Mouse (Mus musculus) ovary, adult 10 weeks (tissue): ENCODE measurements around the gene Polr2g. TPM values are rescaled to one million over a fixed set of nuclear protein-coding genes. Genes with fewer than 3 reads are reported as not detected.

Experiments
- polyA plus RNA-seq: library from polyadenylated mRNA; stranded (reverse); fragments of 350-450 nt; fragmentation: Illumina TruSeq; extraction: RNeasy Lipid Tissue Mini Kit (QIAGEN cat#74804); gene quantifications from one replicate; pipeline ENCODE4 v1.2.3, GENCODE M21; 2014

Gene Polr2g
- 64.4 TPM for polyA plus RNA-seq

DNA sequence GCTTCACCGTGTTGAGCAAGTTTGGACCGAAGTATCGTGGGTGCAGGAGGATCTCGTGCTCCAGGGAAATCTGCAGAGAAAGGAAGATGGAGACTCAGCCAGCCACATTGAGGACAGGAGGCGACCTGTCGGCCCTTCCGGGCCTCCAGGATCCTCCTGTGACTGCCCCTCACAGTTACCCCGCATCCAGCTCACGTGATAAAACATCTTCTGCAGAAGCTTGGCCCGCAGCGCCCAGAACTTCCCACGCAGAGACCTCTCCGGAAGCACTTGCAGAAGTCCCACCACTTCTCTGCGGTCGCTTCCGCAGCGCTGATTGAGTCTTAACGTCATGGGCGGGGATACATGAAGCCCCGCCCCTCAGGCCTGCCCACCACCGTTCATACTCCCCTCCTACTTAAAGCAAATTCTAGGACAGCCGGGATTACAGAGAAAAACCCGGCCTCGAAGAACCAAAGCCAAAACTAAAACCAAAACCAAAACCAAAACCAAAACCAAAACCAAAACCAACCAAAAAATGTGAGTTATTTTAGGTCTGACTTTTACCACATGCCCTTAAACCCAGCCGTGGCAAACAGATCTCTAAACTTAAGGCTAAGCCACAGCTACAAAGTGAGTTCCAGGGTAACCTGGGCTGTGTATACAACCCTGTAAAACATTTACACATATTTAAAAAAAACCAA lies at the start of gene Polr2g:
Polr2g (minus strand) TSS at position 314 of the 683 bp plus-strand sequence.

DNA sequence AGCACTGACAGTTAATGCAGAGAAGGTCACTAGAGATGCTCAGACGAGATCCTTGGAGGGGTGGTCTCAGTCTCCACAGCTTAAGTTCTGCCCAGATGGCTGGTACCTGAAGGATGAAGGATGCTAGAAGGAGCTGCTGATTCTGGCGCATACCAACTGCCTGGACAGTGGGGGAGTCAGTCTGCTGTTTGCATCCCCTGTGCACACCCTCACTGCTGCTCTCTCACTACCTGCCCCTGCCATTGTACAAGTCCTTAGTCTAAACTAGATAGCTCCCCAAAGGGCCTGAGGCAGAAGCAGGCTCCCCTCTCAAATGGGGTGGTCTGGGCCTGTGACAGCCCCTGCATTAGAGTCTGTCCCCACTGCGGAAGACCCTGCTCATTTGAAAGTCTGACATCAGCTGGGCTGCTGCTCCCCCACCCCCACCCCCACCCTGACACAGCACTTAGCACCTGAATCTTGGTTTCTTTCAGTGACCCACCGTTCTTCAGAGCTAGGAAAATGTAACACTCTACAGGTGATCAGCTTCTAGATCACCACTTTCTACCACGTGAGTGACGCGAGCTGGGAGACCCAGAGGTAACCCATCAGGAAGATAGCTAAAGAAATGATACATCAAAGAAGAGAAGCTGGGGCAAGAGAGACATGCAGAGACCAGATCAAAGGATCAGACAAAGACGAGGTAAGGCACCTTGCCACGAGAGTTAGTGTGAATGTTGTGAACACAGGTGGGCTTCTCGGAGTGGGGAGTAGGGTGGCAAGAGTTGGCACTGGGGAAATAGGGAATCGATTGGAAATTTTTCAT lies 40.9 kb upstream of the Polr2g start, which contains the start of gene Gng3:
Gng3 (minus strand) TSS at position 92 of the 805 bp plus-strand sequence.

DNA sequence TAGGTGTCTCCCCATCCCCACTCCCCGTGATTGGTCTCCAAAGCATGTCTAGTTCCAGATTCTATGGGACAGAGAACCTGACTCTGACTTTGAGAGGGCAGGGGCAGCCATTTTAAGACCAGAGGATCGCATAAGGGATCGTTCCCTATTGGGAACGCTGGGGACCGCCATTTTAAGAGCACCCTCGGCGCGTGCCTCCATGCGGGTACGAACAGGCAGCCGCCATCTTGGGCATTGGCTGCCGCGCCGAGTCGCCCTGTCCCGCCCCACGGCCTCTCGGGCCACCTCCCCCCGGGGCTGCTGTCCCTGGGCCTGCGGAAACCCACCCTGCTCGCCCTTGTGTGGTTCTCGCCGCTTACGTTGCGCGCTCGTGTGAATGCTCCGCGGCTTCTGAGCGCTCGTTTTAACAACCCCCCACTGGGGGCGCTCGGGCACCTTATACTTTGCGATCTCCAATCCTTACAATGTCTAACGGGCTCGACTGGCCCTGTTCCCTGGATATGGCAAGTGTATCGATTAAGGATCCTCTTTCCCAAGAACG lies 38.9 kb upstream of the Polr2g start, which contains the start of gene Bscl2:
Bscl2 (plus strand) TSS at position 217 of the 541 bp plus-strand sequence.

DNA sequence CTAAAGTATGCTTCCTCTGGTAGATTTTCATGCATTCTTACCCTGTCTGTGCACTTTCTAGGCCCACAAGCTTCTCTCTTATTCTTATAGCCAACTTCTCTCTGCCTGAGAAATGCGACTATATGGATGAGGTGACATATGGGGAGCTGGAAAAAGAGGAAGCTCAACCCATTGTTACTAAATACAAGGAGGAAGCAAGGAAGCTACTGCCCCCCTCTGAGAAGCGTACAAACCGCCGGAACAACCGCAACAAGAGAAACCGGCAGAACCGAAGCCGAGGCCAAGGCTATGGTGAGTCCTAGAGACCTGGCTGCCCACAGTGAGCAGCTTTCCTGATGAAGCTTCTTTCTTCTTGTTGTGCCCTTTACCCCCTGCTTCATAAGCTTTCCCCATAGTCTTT lies 31.3 kb upstream of the Polr2g start, which contains the start of gene AC129217.1:
AC129217.1 (plus strand) TSS at position 114 of the 400 bp plus-strand sequence.

DNA sequence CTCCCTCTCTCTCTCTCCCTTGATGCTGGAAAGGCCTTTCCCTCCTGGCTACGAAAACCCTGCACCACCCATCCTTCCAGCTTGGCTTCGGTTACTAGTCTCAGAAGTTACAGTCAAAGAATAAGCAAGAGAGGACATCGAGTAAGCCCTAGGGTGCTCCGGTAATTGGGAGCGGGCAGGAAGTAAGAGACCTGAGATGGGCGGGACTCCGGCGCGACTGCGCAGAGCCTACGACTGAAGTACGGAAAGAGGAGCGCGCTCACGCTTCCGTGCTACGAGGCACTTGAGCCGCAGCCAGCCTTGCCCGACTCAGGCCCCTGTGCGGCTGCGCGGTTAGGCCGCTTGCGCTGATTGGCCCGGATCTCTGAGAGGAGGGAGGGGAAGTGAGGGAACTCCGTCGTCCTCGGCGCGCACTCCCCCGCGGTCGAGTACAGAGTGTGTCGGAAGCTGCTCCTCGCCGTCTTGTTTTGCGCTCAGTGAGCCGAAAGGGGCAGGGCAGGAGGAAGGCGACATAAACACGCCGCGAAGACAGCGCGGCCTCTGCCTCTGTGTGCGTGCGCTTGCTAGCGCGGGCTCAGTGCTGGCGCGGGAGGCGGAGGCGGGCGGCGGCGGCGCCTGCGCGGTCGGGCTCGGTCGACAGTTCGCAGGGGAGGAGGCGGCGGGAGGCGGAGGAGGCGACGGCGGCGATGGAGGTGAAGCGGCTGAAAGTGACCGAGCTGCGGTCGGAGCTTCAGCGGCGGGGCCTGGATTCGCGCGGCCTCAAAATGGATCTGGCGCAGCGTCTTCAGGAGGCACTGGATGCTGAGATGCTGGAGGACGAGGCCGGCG lies 21.4 kb upstream of the Polr2g start, which contains the start of gene Hnrnpul2:
Hnrnpul2 (plus strand) TSS at position 415 of the 828 bp plus-strand sequence.

DNA sequence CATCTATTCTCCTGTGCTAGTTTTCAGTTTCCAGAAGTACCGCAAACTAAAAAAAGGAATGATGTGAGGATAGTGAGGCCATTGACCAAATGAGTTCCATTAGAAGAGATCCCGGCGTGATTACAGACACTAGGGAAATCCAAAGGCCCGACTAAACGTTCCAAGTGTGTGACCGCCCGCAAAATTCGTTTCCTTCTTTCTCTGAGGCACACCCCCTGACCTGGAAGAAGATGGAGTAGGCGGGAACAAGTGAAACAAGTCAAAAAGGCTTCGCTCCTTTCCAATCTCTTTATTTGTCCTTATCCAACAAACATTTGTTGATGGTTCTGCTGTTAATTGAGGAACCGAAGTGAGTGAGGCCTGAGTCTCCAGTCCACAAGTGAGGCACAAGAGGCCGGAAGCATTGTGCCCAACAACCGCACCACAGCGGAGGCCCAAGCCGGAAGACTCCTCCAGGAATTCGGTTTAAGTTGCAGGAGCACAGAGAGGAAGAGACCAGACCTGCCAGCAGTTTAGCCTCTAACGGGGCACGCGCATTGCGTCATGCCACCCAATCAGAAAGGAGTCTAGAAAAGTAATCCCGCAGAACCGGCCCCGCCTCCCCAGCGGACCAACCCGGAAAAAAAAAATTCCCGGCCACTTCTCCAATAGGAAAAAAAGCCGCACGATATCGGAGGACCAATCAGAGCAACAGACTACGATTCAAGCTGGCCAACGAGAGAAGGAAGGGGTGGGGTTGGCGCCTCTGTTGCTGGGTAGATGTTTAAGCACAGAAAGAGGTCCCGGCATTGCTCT lies 20.6 kb upstream of the Polr2g start, which contains the start of gene Ttc9c:
Ttc9c (minus strand) TSS at position 533 of the 795 bp plus-strand sequence.

DNA sequence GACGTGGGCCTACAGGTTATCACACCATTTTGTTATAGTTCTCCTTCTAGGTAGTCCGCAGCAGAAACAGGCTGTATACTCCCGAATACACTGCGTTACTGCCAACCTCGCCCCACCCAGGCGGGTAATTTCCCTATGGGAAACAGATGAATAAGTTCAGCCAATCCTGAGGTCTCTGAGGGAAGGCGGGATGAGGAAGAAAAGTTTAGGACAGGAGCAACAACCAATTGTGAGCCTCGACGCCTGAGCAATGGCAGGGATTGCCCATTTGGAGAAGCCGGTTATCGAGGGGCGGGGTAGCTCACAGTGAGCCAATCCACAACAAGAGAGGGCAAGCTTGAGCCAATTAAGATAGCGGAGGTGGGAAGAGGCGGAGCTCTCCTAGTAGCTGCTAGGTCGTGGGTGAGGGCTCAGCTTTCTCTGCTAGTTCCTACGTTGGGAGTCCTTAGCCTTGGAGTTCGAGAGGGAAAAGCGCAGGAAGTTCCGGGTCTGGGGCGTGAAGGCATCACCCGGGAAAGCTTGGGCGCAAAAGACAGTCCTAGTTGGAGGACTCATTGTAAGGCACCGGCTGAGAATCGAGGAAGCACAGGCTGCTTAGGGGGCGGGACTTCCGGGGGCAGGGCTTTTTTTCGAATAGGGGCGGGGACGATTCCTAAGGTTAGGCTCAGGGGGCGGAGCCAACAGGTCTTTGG lies 3.9 kb upstream of the Polr2g start, which contains the start of gene Zbtb3:
Zbtb3 (plus strand) TSS at position 426 of the 692 bp plus-strand sequence.

DNA sequence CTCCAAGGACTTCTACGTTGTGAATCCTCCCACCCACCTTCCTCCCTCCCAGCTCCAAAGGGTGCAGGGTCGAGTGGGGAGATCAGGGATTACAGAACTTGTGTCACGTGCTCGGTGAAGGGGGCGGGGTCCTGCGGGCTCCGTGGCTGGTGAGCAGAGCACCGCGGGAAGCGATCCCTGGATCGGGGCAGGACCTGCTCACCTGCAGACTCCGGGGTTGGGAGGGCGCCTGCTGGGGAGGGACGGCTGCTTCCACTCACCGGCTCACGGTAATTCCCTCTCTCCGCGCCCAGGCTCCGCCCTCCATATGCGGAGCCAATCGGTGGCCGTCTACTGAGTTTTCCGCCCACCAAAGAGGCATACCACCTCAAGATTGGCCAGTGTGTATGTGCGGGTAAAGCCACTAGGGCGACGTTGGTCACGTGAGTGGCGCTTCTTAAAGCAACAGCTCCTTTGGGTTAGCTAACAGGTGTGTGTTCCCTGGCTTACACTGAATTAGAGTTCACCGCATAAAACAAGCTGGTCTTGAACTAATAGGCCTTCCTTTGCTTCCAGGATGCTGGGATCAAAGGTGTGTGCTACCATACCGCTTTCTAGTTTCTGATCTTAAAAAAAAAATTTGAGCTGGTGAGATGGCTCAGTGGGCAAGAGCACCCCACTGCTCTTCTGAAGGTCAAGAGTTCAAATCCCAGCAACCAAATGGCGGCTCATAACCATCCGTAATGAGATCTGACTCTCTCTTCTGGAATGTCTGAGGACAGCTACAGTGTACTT lies 12.2 kb downstream of the Polr2g start, which contains the start of gene Taf6l:
Taf6l (minus strand) TSS at position 410 of the 774 bp plus-strand sequence.

DNA sequence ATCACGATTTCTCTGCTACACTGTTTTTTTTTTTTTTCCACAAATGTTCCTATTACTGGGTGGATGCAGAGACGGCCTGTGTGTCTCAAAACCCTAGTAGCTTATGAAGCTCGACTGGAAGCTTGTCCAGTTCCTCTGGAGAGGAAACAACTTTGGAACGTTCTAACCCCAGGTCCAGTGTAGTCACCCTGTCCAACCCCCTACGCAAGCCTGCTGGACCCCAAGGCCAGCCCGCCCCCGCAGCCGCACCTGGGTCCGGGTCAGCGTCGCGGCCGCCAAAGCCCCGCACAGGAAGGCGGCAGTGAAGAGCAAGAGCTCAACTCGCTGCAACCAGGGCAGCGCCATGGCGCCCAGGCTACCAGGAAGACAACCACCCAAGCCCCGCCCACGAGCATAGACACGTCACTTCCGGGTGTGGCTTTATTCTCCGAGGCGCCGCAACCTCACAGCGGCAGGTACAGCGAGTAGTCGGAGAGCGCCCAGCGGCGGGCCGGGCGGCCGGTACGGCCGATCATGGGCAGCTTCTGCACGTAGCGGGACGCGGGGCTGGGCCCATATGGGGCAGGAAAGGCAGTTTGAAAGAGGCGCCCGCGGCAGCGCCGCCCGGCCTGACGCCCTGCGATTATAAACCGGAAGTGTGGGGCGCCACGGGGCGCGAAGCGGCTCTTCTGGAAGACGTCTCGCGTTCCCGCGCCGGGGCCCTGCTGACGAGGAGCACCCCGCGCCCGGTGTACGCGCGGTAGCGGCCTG lies 24.1 kb downstream of the Polr2g start, which contains the start of gene Tmem179b:
Tmem179b (minus strand) TSS at position 382 of the 750 bp plus-strand sequence.

DNA sequence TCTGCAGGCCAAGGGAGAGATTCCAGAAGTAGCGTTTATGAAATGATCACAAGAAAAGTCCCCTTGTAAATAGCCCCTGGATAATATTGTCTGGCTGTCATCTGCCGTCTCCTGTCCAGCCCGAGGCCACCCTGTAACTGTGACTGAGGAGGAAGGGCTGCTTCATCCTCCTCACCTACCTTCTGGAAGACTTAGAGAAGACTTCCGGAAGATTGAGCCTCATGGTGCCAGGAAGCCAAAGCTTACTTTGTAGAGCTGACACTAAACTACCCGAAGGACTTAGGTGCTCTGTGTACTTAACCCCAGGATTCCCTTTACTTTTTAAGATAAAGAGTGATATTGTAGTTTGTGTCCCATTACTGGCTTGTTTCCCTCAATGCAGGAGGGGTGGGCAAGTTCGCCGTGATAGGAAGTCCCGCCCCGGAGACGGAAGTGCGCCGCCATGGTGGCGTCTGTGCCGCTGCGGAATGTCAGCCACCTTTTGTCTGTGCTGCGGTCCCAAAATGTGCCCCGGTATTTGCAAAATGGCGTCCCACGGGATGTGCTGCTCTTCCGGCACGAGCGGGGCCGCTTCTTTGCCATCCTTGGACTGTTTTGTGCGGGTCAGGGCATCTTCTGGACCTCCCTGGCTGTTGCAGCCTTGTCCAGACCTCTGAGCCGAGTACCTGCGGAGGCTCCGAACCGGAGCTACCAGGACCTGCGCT lies 27.7 kb downstream of the Polr2g start, which contains the start of gene Tmem223:
Tmem223 (plus strand) TSS at position 430 of the 704 bp plus-strand sequence.

DNA sequence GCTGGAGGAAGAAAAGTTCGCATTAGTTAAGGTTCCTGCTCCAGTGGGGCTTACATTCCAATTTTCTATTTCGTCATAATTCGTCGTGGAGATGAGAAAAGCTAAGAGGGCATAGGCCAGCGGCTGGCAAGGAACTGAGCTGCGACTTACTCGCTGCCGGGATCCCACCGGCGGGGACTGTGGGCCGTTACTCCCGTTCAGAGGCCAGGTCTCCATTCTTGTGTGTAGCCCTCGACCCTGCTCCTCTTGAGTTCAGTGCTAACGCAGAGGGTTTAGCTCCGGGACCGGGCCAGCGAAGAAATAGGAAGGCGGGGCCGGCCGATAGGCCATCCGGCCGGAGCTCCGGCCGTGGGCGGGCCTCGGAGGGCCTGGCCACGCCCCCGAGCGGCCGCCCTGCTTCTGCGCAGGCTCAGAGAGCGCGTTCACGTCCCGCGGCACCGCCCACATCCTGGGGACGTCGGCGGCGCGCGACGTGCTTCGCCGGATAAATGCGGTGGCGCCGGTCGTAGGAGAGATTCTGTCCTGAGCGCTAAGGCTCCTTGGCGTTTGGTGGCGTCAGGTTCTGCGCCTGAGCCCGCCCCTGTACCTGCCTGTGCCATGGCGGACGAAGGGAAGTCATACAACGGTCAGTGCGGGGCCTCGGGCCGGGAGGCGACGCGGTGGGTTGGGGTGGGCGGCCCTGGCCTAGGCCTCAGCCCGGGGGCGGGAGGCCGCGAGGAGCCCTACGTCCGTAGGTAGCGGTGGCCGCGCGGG lies 41.6 kb downstream of the Polr2g start, which contains the start of gene Nxf1:
Nxf1 (plus strand) TSS at position 439 of the 753 bp plus-strand sequence.

Other genes starting within 250 kb of the Polr2g start
- not detected for gene Slc22a8, start 207.3 kb downstream of the Polr2g start, polyA plus RNA-seq
- not detected for gene Slc22a6, start 180.5 kb downstream of the Polr2g start, polyA plus RNA-seq
- gene Chrm1, start 134.8 kb downstream of the Polr2g start, polyA plus RNA-seq, result not detected
- 233 TPM for gene Slc3a2, start 75.2 kb downstream of the Polr2g start, polyA plus RNA-seq
- 11.1 TPM for gene Wdr74, start 62.8 kb downstream of the Polr2g start, polyA plus RNA-seq
- not detected for gene 1700092M07Rik, start 57.9 kb downstream of the Polr2g start, polyA plus RNA-seq
- gene Stx5a, start 57.2 kb downstream of the Polr2g start, polyA plus RNA-seq, result 65.4 TPM
- gene Nxf1, start 41.5 kb downstream of the Polr2g start, polyA plus RNA-seq, result 63.1 TPM
- gene Tmem223, start 27.6 kb downstream of the Polr2g start, polyA plus RNA-seq, result 26.6 TPM
- 29.5 TPM for gene Tmem179b, start 24.1 kb downstream of the Polr2g start, polyA plus RNA-seq
- gene Taf6l, start 12.2 kb downstream of the Polr2g start, polyA plus RNA-seq, result 1.2 TPM
- gene Zbtb3, start 4.0 kb upstream of the Polr2g start, polyA plus RNA-seq, result not detected
- gene Ttc9c, start 20.8 kb upstream of the Polr2g start, polyA plus RNA-seq, result 110 TPM
- gene Hnrnpul2, start 21.4 kb upstream of the Polr2g start, polyA plus RNA-seq, result 169 TPM
- 3.6 TPM for gene AC129217.1, start 31.2 kb upstream of the Polr2g start, polyA plus RNA-seq
- gene Bscl2, start 38.9 kb upstream of the Polr2g start, polyA plus RNA-seq, result 25.1 TPM
- 0.57 TPM for gene Gng3, start 40.6 kb upstream of the Polr2g start, polyA plus RNA-seq
- gene Lrrn4cl, start 52.2 kb upstream of the Polr2g start, polyA plus RNA-seq, result 10.2 TPM
- gene Ubxn1, start 72.9 kb upstream of the Polr2g start, polyA plus RNA-seq, result 15.6 TPM
- gene Uqcc3, start 82.3 kb upstream of the Polr2g start, polyA plus RNA-seq, result 2.8 TPM
- gene Lbhd1, start 85.2 kb upstream of the Polr2g start, polyA plus RNA-seq, result 51.7 TPM
- not detected for gene Gm49403, start 85.4 kb upstream of the Polr2g start, polyA plus RNA-seq
- gene 1810009A15Rik, start 90.3 kb upstream of the Polr2g start, polyA plus RNA-seq, result 17.4 TPM
- not detected for gene Gm49416, start 90.3 kb upstream of the Polr2g start, polyA plus RNA-seq
- gene Ints5, start 94.4 kb upstream of the Polr2g start, polyA plus RNA-seq, result 1.3 TPM
- gene Ganab, start 99.5 kb upstream of the Polr2g start, polyA plus RNA-seq, result 88.1 TPM
- gene B3gat3, start 121.8 kb upstream of the Polr2g start, polyA plus RNA-seq, result 6.5 TPM
- gene Rom1, start 130.8 kb upstream of the Polr2g start, polyA plus RNA-seq, result 0.60 TPM
- gene Eml3, start 131.0 kb upstream of the Polr2g start, polyA plus RNA-seq, result 3.0 TPM
- 93.8 TPM for gene Mta2, start 143.3 kb upstream of the Polr2g start, polyA plus RNA-seq
- gene Tut1, start 155.3 kb upstream of the Polr2g start, polyA plus RNA-seq, result 2.3 TPM
- 118 TPM for gene Eef1g, start 168.5 kb upstream of the Polr2g start, polyA plus RNA-seq
- 70.1 TPM for gene Ahnak, start 190.7 kb upstream of the Polr2g start, polyA plus RNA-seq